ENCODE assay signal across 8 mouse cellular contexts in the genomic region with DNA sequence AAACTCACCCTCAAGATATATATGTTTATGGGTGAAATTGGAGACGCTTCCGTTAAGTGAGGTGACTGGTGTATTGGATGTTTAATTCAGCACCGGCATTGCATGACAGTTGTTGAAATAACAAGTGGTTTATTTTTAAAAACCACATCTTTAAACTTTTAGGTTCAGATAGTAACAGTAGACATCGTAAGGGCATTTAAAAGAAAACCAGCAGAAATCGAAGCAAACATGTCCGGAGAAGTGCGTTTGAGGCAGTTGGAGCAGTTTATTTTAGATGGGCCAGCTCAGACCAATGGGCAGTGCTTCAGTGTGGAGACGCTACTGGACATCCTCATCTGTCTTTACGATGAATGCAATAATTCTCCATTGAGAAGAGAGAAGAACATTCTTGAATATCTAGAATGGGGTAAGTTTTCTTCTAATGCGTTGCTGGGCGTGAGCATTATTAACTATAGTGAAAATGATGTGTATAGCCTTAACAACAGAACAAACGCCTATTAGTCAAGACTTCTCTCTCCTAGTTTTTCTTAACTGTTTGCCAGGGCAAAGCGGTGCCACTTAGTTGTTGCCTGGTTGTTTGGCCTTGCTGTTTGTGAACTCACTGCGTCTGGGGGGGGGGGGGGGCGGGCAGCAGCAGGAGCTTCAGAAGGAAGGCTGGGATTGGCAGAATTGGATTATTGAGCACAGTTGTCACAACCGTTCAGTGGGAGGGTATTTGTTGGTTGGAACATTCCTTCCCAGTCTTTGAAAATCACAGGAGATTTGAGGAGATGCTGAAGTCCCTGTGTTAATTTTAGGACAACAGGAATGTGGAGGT. TPM values are rescaled to one million over a fixed set of nuclear protein-coding genes. Genes with fewer than 3 reads are reported as not detected.
DNase-seq lines count a peak whose midpoint lies in the region; ATAC-seq lines count a peak whose summit lies in the region.

No protein-coding gene starts in this region.

- H3K9ac ChIP-seq in kidney, embryonic 14.5 days (ENCODE audit: low read depth, low read length) = peak overlapping the region; percentile 34; the same call in 1 of the 2 replicates
- H3K9ac ChIP-seq in neural tube, embryonic 14.5 days (replicated peaks; ENCODE audit: low read depth, low read length) = peak overlapping the region; percentile 51

- H3K4me3 ChIP-seq in kidney, embryonic 14.5 days (ENCODE audit: low read length) = peak overlapping the region; percentile 85
- peak overlapping the region; percentile 93 for H3K4me3 ChIP-seq in erythroblast, embryonic 14.5 days (replicated peaks)
- peak overlapping the region; percentile 84 for H3K4me3 ChIP-seq in neural tube, embryonic 14.5 days (ENCODE audit: low read depth, low read length)

- H3K4me1 ChIP-seq in kidney, embryonic 14.5 days (ENCODE audit: control insufficient read depth, insufficient read depth, low read length) = peaks cover 15% of the 10 kb centered on the region
- H3K4me1 ChIP-seq in erythroblast, embryonic 14.5 days (ENCODE audit: control insufficient read depth) = peaks cover 40% of the 10 kb centered on the region
- peaks cover 14% of the 10 kb centered on the region for H3K4me1 ChIP-seq in neural tube, embryonic 14.5 days (ENCODE audit: control insufficient read depth, insufficient read depth, low read length)

- no peak for ATAC-seq in kidney, embryonic 14.5 days (ENCODE audit: low FRiP score, low TSS enrichment)
- no peak for ATAC-seq in neural tube, embryonic 14.5 days (ENCODE audit: low read depth)

- 3% methylated on average over 16 of the region's 16 CpGs for WGBS in kidney, embryonic 14.5 days
- WGBS in neural tube, embryonic 14.5 days = 2% methylated on average over 16 of the region's 16 CpGs

- H3K27ac ChIP-seq in kidney, embryonic 14.5 days (ENCODE audit: low read depth, low read length) = no peak overlapping the region
- no peak overlapping the region for H3K27ac ChIP-seq in neural tube, embryonic 14.5 days (ENCODE audit: low read depth, low read length)

- intact Hi-C loops in left cerebral cortex, postnatal 14 days (cut with DNase I) = loop anchor here (10.0 kb wide), 1 partner anchor 154 kb away; no protein-coding TSS in a partner anchor

- peak overlapping the region; percentile 82 for H3K4me2 ChIP-seq in kidney, embryonic 14.5 days (replicated peaks; ENCODE audit: low read depth, low read length)
- peak overlapping the region; percentile 94 for H3K4me2 ChIP-seq in neural tube, embryonic 14.5 days (ENCODE audit: low read depth, low read length)

- DNase-seq in kidney, adult 9 months = no peak
- peak; percentile 59 for DNase-seq in MN1 (ENCODE audit: low spot score)
- DNase-seq in layer of hippocampus, adult 9-11 months = peak; percentile 28
- DNase-seq in spleen, postnatal 14 days (ENCODE audit: low spot score in 2 of 2) = no peak
- DNase-seq in left cerebral cortex, postnatal 14 days (ENCODE audit: low spot score in 2 of 2) = no peak

- no peaks in the 10 kb centered on the region for H3K9me3 ChIP-seq in kidney, embryonic 14.5 days (ENCODE audit: control insufficient read depth, low read length)
- no peaks in the 10 kb centered on the region for H3K9me3 ChIP-seq in erythroblast, embryonic 14.5 days (ENCODE audit: control insufficient read depth, low read length)
- H3K9me3 ChIP-seq in neural tube, embryonic 14.5 days (ENCODE audit: control insufficient read depth, low read length) = no peaks in the 10 kb centered on the region

- no peaks in the 10 kb centered on the region for H3K27me3 ChIP-seq in kidney, embryonic 14.5 days (ENCODE audit: control insufficient read depth, insufficient read depth, low read length)
- peaks cover 7% of the 10 kb centered on the region for H3K27me3 ChIP-seq in erythroblast, embryonic 14.5 days (ENCODE audit: control insufficient read depth)
- no peaks in the 10 kb centered on the region for H3K27me3 ChIP-seq in neural tube, embryonic 14.5 days (ENCODE audit: control insufficient read depth, insufficient read depth, low read length)

- no peaks in the 10 kb centered on the region for H3K36me3 ChIP-seq in kidney, embryonic 14.5 days (ENCODE audit: control insufficient read depth, insufficient read depth, low read length)
- no peaks in the 10 kb centered on the region; the same call in 1 of the 2 replicates for H3K36me3 ChIP-seq in erythroblast, embryonic 14.5 days (ENCODE audit: control insufficient read depth)
- no peaks in the 10 kb centered on the region for H3K36me3 ChIP-seq in neural tube, embryonic 14.5 days (ENCODE audit: control insufficient read depth, insufficient read depth, low read length)

RNA-seq across cellular contexts. Expression of a gene that starts 0.8 kb away (rescaled TPM):
- polyA plus RNA-seq in kidney, embryonic 14.5 days (2014; fragmentation: Nextera tagmentation; extraction: Ambion mirVana) = 15.2 and 19.7 TPM in 2 replicates
- polyA plus RNA-seq in erythroblast, embryonic 14.5 days (2012) = 2.3 and 3.0 TPM in 2 replicates
- 25.0 and 33.6 TPM in 2 replicates for polyA plus RNA-seq in neural tube, embryonic 14.5 days (2014; fragmentation: Nextera tagmentation; extraction: Ambion mirVana)
- 100 to 1,000 TPM; 211 to 234 TPM for total RNA-seq in left cerebral cortex, postnatal 14 days (2021)

Comparison
In these comparisons a context has a peak if more than half of its experiments do, and no peak if none do; other contexts are left out.
1. DNase-seq: peak in MN1 (single experiment) and layer of hippocampus, adult 9-11 months (single experiment); none in kidney, adult 9 months (single experiment), spleen, postnatal 14 days (0 of 2) and left cerebral cortex, postnatal 14 days (0 of 2).
2. Peak in every context shown above with its lines, with median percentiles within 50 percentile points of each other: H3K4me3 ChIP-seq.